Mouse (Mus musculus): ENCODE results near the gene Epha2.

GRCm38 (mm10) chr4:141345219-141345618, 44.2 kb downstream of the Epha2 start:
- TF ChIP-seq POLR2A (IDR thresholded peaks at IDR 0.05; ENCODE audit: low read depth, low read length) (no peak), CTCF (IDR thresholded peaks at IDR 0.05; ENCODE audit: borderline replicate concordance, insufficient read depth, low read length) (no peak)

Data from embryonic fibroblast, embryonic 13.5 days (primary cell).